Mouse (Mus musculus) liver, embryonic 14.5 days (tissue): ENCODE data around the gene Slc35e2.

Source experiments
- CTCF ChIP-seq: IDR thresholded peaks from 2 replicates; pipeline ENCODE4 v1.5.1; 2016; ENCODE audit warnings: antibody characterized with exemption, low read depth, control low read depth
- EP300 ChIP-seq: IDR thresholded peaks from 2 replicates; pipeline ENCODE4 v1.6.1; 2016; ENCODE audit warnings: antibody characterized with exemption, low read depth

DNA sequence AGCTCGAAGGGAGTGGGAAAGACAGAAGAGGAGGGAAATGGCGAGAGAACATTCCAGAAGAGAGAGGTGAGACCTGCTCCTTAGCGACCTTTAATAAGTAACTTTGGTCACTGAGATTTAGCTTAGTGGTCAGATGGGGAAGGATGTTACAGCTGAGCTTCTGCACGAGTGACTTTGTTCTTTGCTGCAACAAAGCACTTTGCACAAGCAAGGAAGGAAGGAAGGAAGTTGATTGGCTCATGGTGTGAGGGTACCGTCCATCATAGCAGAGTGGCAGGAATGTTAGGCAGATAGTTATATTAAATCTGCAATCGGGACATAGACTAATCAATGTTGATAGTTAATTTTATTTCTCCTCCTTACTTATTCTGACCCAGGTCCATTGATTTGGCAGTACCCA, 29.1 kb downstream of the Slc35e2 start:
- TF ChIP-seq EP300 (no peak), CTCF (no peak)
